Mouse (Mus musculus) layer of hippocampus, postnatal 14 days (tissue): ENCODE data around the gene AU021092. TPM values are rescaled to one million over a fixed set of nuclear protein-coding genes. Genes with fewer than 3 reads are reported as not detected.

Source experiments
- DNase-seq, 2 experiments: peaks; one replicate each; pipeline ENCODE4 v3.0.0; 2021 to 2022; ENCODE audit warnings: low spot score in 2 of 2, mixed read lengths in 1 of 2
- total RNA-seq, 2 experiments: library from RNA; stranded (reverse); gene quantifications; 2 replicates each; pipeline ENCODE4 v1.2.3; 2021

Gene AU021092
- total RNA-seq, 2 experiments from 2014 or later, result 9.6 to 9.8 TPM

GRCm38 (mm10) chr16:5216686-5217085, 5.4 kb downstream of the AU021092 start:
- no peak for DNase-seq

GRCm38 (mm10) chr16:5214126-5214525, 8.0 kb downstream of the AU021092 start:
- DNase-seq, result no peak

GRCm38 (mm10) chr16:5212150-5212549, 9.9 kb downstream of the AU021092 start:
- DNase-seq, result no peak

- DNase-seq, result no peak
Measured at GRCm38 (mm10) chr16:5210365-5210764, 11.7 kb downstream of the AU021092 start.

GRCm38 (mm10) chr16:5206051-5206450, 16.0 kb downstream of the AU021092 start:
- DNase-seq, result peak in 1 of 2 experiments; percentile 27

GRCm38 (mm10) chr16:5205431-5205970, 16.6 kb downstream of the AU021092 start:
- no peak for DNase-seq

GRCm38 (mm10) chr16:5203668-5204433, 18.2 kb downstream of the AU021092 start, which contains the start of gene Nagpa:
Nagpa (minus strand) TSS chr16:5204012.
- DNase-seq, result peak; percentile 74 to 77

- DNase-seq, result no peak
Measured at GRCm38 (mm10) chr16:5203200-5203599, 18.9 kb downstream of the AU021092 start.

GRCm38 (mm10) chr16:5202681-5203080, 19.4 kb downstream of the AU021092 start:
- DNase-seq, result peak; percentile 29 to 59

- DNase-seq, result peak; percentile 33 to 60
Measured at GRCm38 (mm10) chr16:5195080-5195479, 27.0 kb downstream of the AU021092 start.

GRCm38 (mm10) chr16:5186234-5186633, 35.9 kb downstream of the AU021092 start:
- DNase-seq, result no peak

GRCm38 (mm10) chr16:5185691-5186090, 36.4 kb downstream of the AU021092 start:
- DNase-seq, result no peak

- DNase-seq, result no peak
Measured at GRCm38 (mm10) chr16:5184956-5185355, 37.1 kb downstream of the AU021092 start.

- DNase-seq, result no peak
Measured at GRCm38 (mm10) chr16:5184101-5184500, 38.0 kb downstream of the AU021092 start.

GRCm38 (mm10) chr16:5183310-5183975, 38.7 kb downstream of the AU021092 start:
- DNase-seq, result no peak

GRCm38 (mm10) chr16:5172636-5173035, 49.5 kb downstream of the AU021092 start:
- no peak for DNase-seq

- DNase-seq, result no peak
Measured at GRCm38 (mm10) chr16:5168829-5169228, 53.3 kb downstream of the AU021092 start.

GRCm38 (mm10) chr16:5168038-5168437, 54.1 kb downstream of the AU021092 start:
- no peak for DNase-seq

GRCm38 (mm10) chr16:5164327-5164726, 57.8 kb downstream of the AU021092 start:
- no peak for DNase-seq
